Comparison of ENCODE assay signal across 10 mouse cellular contexts in genomic region chr19:44292083-44292482, GRCm38 (mm10). TPM values are rescaled to one million over a fixed set of nuclear protein-coding genes. Genes with fewer than 3 reads are reported as not detected.
DNase-seq lines count a peak whose midpoint lies in the region; ATAC-seq and TF ChIP-seq lines count a peak whose summit lies in the region.
"Had no signal": no experiment of that assay in that cellular context is flagged by ENCODE, and none has a peak within 500 bp of the region (broad histone marks: within the 10 kb centered on the region; RNA-seq: fewer than 3 reads in every experiment).

No protein-coding gene starts in this region.

- H3K9me3 ChIP-seq in heart, embryonic 12.5 days (replicated peaks): no peaks in the 10 kb centered on the region
- H3K9me3 ChIP-seq in ES-Bruce4 (replicated peaks; ENCODE audit: control insufficient read depth, insufficient read depth, low read length, poor library complexity, severe bottlenecking): no peaks in the 10 kb centered on the region
- H3K9me3 ChIP-seq in hindbrain, embryonic 12.5 days (replicated peaks): no peaks in the 10 kb centered on the region
- no peaks in the 10 kb centered on the region for H3K9me3 ChIP-seq in liver, postnatal 0 days (ENCODE audit: low read length)

- intact Hi-C loops in heart, postnatal 36 days (cut with DNase I): loop anchor here (10.0 kb wide), 1 partner anchor 127 kb away; no protein-coding TSS in a partner anchor

- no peak for ATAC-seq in heart, embryonic 12.5 days (ENCODE audit: insufficient number of reproducible peaks, low FRiP score)
- no peak for ATAC-seq in hindbrain, embryonic 12.5 days (ENCODE audit: low FRiP score)
- ATAC-seq in liver, postnatal 0 days: no peak

- TF ChIP-seq EP300 in ES-Bruce4 (IDR thresholded peaks at IDR 0.05; ENCODE audit: insufficient read depth, low read depth, low read length): no peak
- no peak for TF ChIP-seq EP300 in liver, postnatal 0 days (IDR thresholded peaks at IDR 0.05; ENCODE audit: low read depth)

- H3K4me3 ChIP-seq in heart, embryonic 12.5 days: no peak overlapping the region
- H3K4me3 ChIP-seq in ES-Bruce4 (ENCODE audit: low read depth, low read length): no peak overlapping the region
- H3K4me3 ChIP-seq in hindbrain, embryonic 12.5 days: no peak overlapping the region
- no peak overlapping the region for H3K4me3 ChIP-seq in liver, postnatal 0 days (ENCODE audit: low read depth, low read length)

- no peak for TF ChIP-seq POLR2A in ES-Bruce4 (IDR thresholded peaks at IDR 0.05; ENCODE audit: insufficient read depth, low read length)

- H3K9ac ChIP-seq in heart, embryonic 12.5 days: no peak overlapping the region
- peak overlapping the region; percentile 85; the same call in 1 of the 2 replicates for H3K9ac ChIP-seq in ES-Bruce4 (ENCODE audit: low read depth, poor library complexity, severe bottlenecking)
- no peak overlapping the region; the same call in 1 of the 2 replicates for H3K9ac ChIP-seq in hindbrain, embryonic 12.5 days
- H3K9ac ChIP-seq in liver, postnatal 0 days (replicated peaks): no peak overlapping the region

- no peaks in the 10 kb centered on the region for H3K27me3 ChIP-seq in heart, embryonic 12.5 days (replicated peaks)
- no peaks in the 10 kb centered on the region for H3K27me3 ChIP-seq in ES-Bruce4 (ENCODE audit: control insufficient read depth, insufficient read depth, low read length, poor library complexity, severe bottlenecking)
- no peaks in the 10 kb centered on the region for H3K27me3 ChIP-seq in hindbrain, embryonic 12.5 days
- no peaks in the 10 kb centered on the region for H3K27me3 ChIP-seq in liver, postnatal 0 days (ENCODE audit: insufficient read depth, low read length)

- no peak for DNase-seq in heart, postnatal 36 days
- no peak for DNase-seq in liver, postnatal 0 days
- DNase-seq in urinary bladder, adult 2 months (ENCODE audit: low spot score): no peak
- no peak for DNase-seq in yolk sac, embryonic 10.5 days (ENCODE audit: low spot score)
- DNase-seq in frontal cortex, postnatal 10 days (ENCODE audit: low spot score in 2 of 2): no peak
- DNase-seq: heart, adult 11 months had no signal

- peaks cover 23% of the 10 kb centered on the region for H3K36me3 ChIP-seq in heart, embryonic 12.5 days
- peaks cover 21% of the 10 kb centered on the region for H3K36me3 ChIP-seq in ES-Bruce4 (ENCODE audit: control insufficient read depth, insufficient read depth, low read length, poor library complexity, severe bottlenecking)
- peaks cover 20% of the 10 kb centered on the region for H3K36me3 ChIP-seq in hindbrain, embryonic 12.5 days
- peaks cover 6% of the 10 kb centered on the region; the same call in 1 of the 2 replicates for H3K36me3 ChIP-seq in liver, postnatal 0 days (replicated peaks; ENCODE audit: insufficient read depth, low read length)

- 82% methylated on average over 2 of the region's 2 CpGs for WGBS in heart, embryonic 12.5 days
- 78% methylated on average over 2 of the region's 2 CpGs for whole genome bisulfite sequencing in hindbrain, embryonic 12.5 days
- 67% methylated on average over 2 of the region's 2 CpGs for WGBS in liver, postnatal 0 days (ENCODE audit: insufficient replicate concordance)

- peak overlapping the region; percentile 98 for H3K27ac ChIP-seq in heart, embryonic 12.5 days (ENCODE audit: poor library complexity, severe bottlenecking)
- H3K27ac ChIP-seq in ES-Bruce4 (ENCODE audit: insufficient read depth, low read length): peak overlapping the region; percentile 11; the same call in 1 of the 2 replicates
- peak overlapping the region; percentile 98 for H3K27ac ChIP-seq in hindbrain, embryonic 12.5 days
- peak overlapping the region; percentile 75; the same call in 1 of the 2 replicates for H3K27ac ChIP-seq in liver, postnatal 0 days (ENCODE audit: low read depth)

- H3K4me1 ChIP-seq in heart, embryonic 12.5 days (replicated peaks): peaks cover 52% of the 10 kb centered on the region
- no peaks in the 10 kb centered on the region for H3K4me1 ChIP-seq in ES-Bruce4 (ENCODE audit: control insufficient read depth, insufficient read depth, low read length)
- H3K4me1 ChIP-seq in hindbrain, embryonic 12.5 days: peaks cover 33% of the 10 kb centered on the region
- peaks cover 36% of the 10 kb centered on the region for H3K4me1 ChIP-seq in liver, postnatal 0 days (ENCODE audit: insufficient read depth)

- no peak for TF ChIP-seq CTCF in ES-Bruce4 (IDR thresholded peaks at IDR 0.05; ENCODE audit: low read depth, low read length)
- no peak for TF ChIP-seq CTCF in liver, postnatal 0 days (IDR thresholded peaks at IDR 0.05; ENCODE audit: low read depth)

- H3K4me2 ChIP-seq in heart, embryonic 12.5 days: peak overlapping the region; percentile 91; the same call in 1 of the 2 replicates
- H3K4me2 ChIP-seq in hindbrain, embryonic 12.5 days (replicated peaks): no peak overlapping the region
- H3K4me2 ChIP-seq in liver, postnatal 0 days (ENCODE audit: low read depth, low read length): peak overlapping the region; percentile 91; the same call in 1 of the 2 replicates

RNA-seq across cellular contexts. Expression of gene Scd2, which starts 1.4 kb away (rescaled TPM):
- 216 and 231 TPM in 2 replicates for polyA plus RNA-seq in heart, embryonic 12.5 days (2016; fragmentation: Nextera tagmentation; extraction: Ambion mirVana)
- total RNA-seq in heart, postnatal 36 days (2021): 10 to 100 TPM; 10.7 to 13.0 TPM
- polyA plus RNA-seq in ES-Bruce4 (2011; ENCODE audit: insufficient read depth, insufficient read length, low read depth, missing spikeins): 329 and 359 TPM in 2 replicates
- polyA plus RNA-seq in hindbrain, embryonic 12.5 days (2016; fragmentation: Nextera tagmentation; extraction: Ambion mirVana): 404 and 420 TPM in 2 replicates
- polyA plus RNA-seq in liver, postnatal 0 days (2015; fragmentation: Nextera tagmentation; extraction: Ambion mirVana): 5.9 and 6.2 TPM in 2 replicates
- polyA plus RNA-seq in urinary bladder, adult 2 months (2012; rRNA removed): 121 and 151 TPM in 2 replicates

RNA-seq across cellular contexts. Expression of gene Scd4, which starts 40.8 kb away (rescaled TPM):
- polyA plus RNA-seq in heart, embryonic 12.5 days (2016; fragmentation: Nextera tagmentation; extraction: Ambion mirVana): 0.29 and 0.42 TPM in 2 replicates
- total RNA-seq in heart, postnatal 36 days (2021): 10 to 100 TPM in 1 of 2 experiments, 1 to 10 TPM in 1; 8.2 to 15.2 TPM
- 0.19 TPM in 1 of 2 replicates, not detected in the other for polyA plus RNA-seq in ES-Bruce4 (2011; ENCODE audit: insufficient read depth, insufficient read length, low read depth, missing spikeins)
- polyA plus RNA-seq in hindbrain, embryonic 12.5 days (2016; fragmentation: Nextera tagmentation; extraction: Ambion mirVana): 0.07 and 0.10 TPM in 2 replicates
- not detected in 2 replicates for polyA plus RNA-seq in liver, postnatal 0 days (2015; fragmentation: Nextera tagmentation; extraction: Ambion mirVana)
- 0.87 and 1.0 TPM in 2 replicates for polyA plus RNA-seq in urinary bladder, adult 2 months (2012; rRNA removed)
- polyA plus RNA-seq: lung, embryonic 14.5 days had no signal

Comparison
In these comparisons a context has a peak if more than half of its experiments do, and no peak if none do; other contexts are left out.
1. H3K27ac ChIP-seq: peak in every context shown above with its lines; median percentile 98 in heart, embryonic 12.5 days; 98 in hindbrain, embryonic 12.5 days; 75 in liver, postnatal 0 days; 11 in ES-Bruce4.
2. RNA of gene Scd2, which starts 1.4 kb away (polyA plus RNA-seq): 404 to 420 TPM in hindbrain, embryonic 12.5 days, 329 to 359 TPM in ES-Bruce4, 216 to 231 TPM in heart, embryonic 12.5 days and 121 to 151 TPM in urinary bladder, adult 2 months; 5.9 to 6.2 TPM in liver, postnatal 0 days; every median in the first group is over 10 times any median in the second.